Mouse (Mus musculus): ENCODE measurements around the gene Zbtb49.

GRCm38 (mm10) chr5:38211691-38212090, 8.6 kb downstream of the Zbtb49 start:
- TF ChIP-seq CTCF (conservative IDR thresholded peaks at IDR 0.05; ENCODE audit: insufficient read depth, insufficient read length, low read depth, low read length): no peak
- no peak for TF ChIP-seq POLR2A (IDR thresholded peaks at IDR 0.05; ENCODE audit: low read depth, low read length)
